Mouse (Mus musculus): ENCODE results near the gene Mospd2.
A peak's percentile ranks its signal among the peaks of the same experiment; 100 is the strongest.

Mospd2 gene

GRCm38 (mm10) chrX:164980193-164980775 is at the start of gene Mospd2, which contains the start of gene Fancb:
TSS of gene Mospd2 (minus strand) at chrX:164980375.
TSS of gene Fancb (plus strand) at chrX:164980592.
- DNase-seq (ENCODE audit: low spot score): peak; percentile 76

- no peak for DNase-seq (ENCODE audit: low spot score)
These were observed 24.7 kb upstream of the Mospd2 start, which contains the start of gene Gm17604 for GRCm38 (mm10) chrX:165004779-165005324. TSS of gene Gm17604 (minus strand) at chrX:165004829.

GRCm38 (mm10) chrX:165003141-165003540 is 23.0 kb upstream of the Mospd2 start:
- no peak for DNase-seq (ENCODE audit: low spot score)

GRCm38 (mm10) chrX:164978866-164979265 is 1.3 kb downstream of the Mospd2 start:
- DNase-seq (ENCODE audit: low spot score): no peak

- no peak for DNase-seq (ENCODE audit: low spot score)
These were observed 9.0 kb downstream of the Mospd2 start for GRCm38 (mm10) chrX:164971206-164971605.

GRCm38 (mm10) chrX:164965750-164966448 is 14.3 kb downstream of the Mospd2 start:
- DNase-seq (ENCODE audit: low spot score): no peak

- DNase-seq (ENCODE audit: low spot score): no peak
These were observed 27.4 kb downstream of the Mospd2 start for GRCm38 (mm10) chrX:164952601-164953375.

GRCm38 (mm10) chrX:164951858-164952576 is 28.2 kb downstream of the Mospd2 start:
- no peak for DNase-seq (ENCODE audit: low spot score)

GRCm38 (mm10) chrX:164941540-164941939 is 38.6 kb downstream of the Mospd2 start:
- DNase-seq (ENCODE audit: low spot score): no peak

GRCm38 (mm10) chrX:164912993-164913392 is 67.2 kb downstream of the Mospd2 start:
- DNase-seq (ENCODE audit: low spot score): no peak

GRCm38 (mm10) chrX:164912186-164912585 is 68.0 kb downstream of the Mospd2 start:
- DNase-seq (ENCODE audit: low spot score): no peak

- DNase-seq (ENCODE audit: low spot score): no peak
These were observed 78.3 kb downstream of the Mospd2 start for GRCm38 (mm10) chrX:164901847-164902246.

- no peak for DNase-seq (ENCODE audit: low spot score)
These were observed 80.4 kb downstream of the Mospd2 start for GRCm38 (mm10) chrX:164899805-164900204.

- DNase-seq (ENCODE audit: low spot score): no peak
These were observed 93.9 kb downstream of the Mospd2 start for GRCm38 (mm10) chrX:164886260-164886659.

Data from c-Kit-positive CD71-positive TER-119-positive erythroid progenitor cells, embryonic 14.5 days (primary cell).